Mouse (Mus musculus) left cerebral cortex, adult 2 months (tissue): Measurements from ENCODE around the gene Alg5. TPM values are rescaled to one million over a fixed set of nuclear protein-coding genes. Genes with fewer than 3 reads are reported as not detected.
"Not testable (repeated sequence)": the region's sequence is repeated elsewhere in the genome, so short reads cannot be mapped to it uniquely, and the experiment has no call there.

Source experiments
- DNase-seq, 2 experiments: peaks; one replicate each; pipeline ENCODE4 v3.0.0; 2021 to 2022; ENCODE audit warnings: low spot score in 2 of 2, mixed read lengths in 1 of 2; ENCODE audit errors: extremely low spot score in 1 of 2
- H3K27ac ChIP-seq: fragments of 200-600 bp; 2 replicates; pipeline ENCODE4 v1.8.1; 2022
- H3K4me3 ChIP-seq: fragments of 200-600 bp; 2 replicates; pipeline ENCODE4 v1.8.1; 2022
- CTCF ChIP-seq: fragments of 200-600 bp; IDR thresholded peaks from 2 replicates; pipeline ENCODE4 v1.8.1; 2022; ENCODE audit warnings: antibody characterized with exemption, mild to moderate bottlenecking, moderate library complexity
- intact Hi-C: fragments of 180-260 bp; cut with DNase I; formaldehyde crosslinking; loops from one replicate; pipeline ENCODE4 v1.15.1; 2025
- long read RNA-seq, 2 experiments: library from polyadenylated mRNA; stranded (forward); transcript quantifications; one replicate each; pipeline ENCODE4 v2.0.0; 2021; ENCODE audit warnings: borderline mapping rate in 2 of 2
- total RNA-seq, 2 experiments: library from RNA; stranded (reverse); gene quantifications; 2 replicates each; pipeline ENCODE4 v1.2.3; 2021

Alg5 gene
- 10 to 100 TPM; 17.7 to 18.0 TPM for total RNA-seq
- long read RNA-seq, experiment 1, transcript Alg5-201 (10 exons, 1,471 nt) = major isoform, 30 of 43 reads
- long read RNA-seq, experiment 1, partial matches to known transcripts = 1 of 43 reads
- long read RNA-seq, experiment 1, other reads (novel, unspliced or antisense) = 11 of 43 reads
- long read RNA-seq, experiment 2, transcript Alg5-201 (10 exons, 1,471 nt) = major isoform, 16 of 31 reads
- long read RNA-seq, experiment 2, partial matches to known transcripts = 1 of 31 reads
- long read RNA-seq, experiment 2, other reads (novel, unspliced or antisense) = 12 of 31 reads

GRCm38 (mm10) chr3:54735247-54736046 is at the start of gene Alg5, which contains the start of gene Exosc8:
Alg5 (plus strand) TSS chr3:54735539.
Exosc8 (minus strand) TSS chr3:54735393.
- TF ChIP-seq CTCF = peak; percentile 84
- Histone ChIP-seq H3K4me3 (peak within 1 kb of the TSS; percentile 99), H3K27ac (peak within 1 kb of the TSS; percentile 100)
- intact Hi-C loops = loop anchor here (1.0 to 5.0 kb wide), 5 partner anchors 21 to 327 kb away; partner anchors contain the start of gene Rfxap
- DNase-seq = peak; percentile 87 to 97

GRCm38 (mm10) chr3:54687245-54687644 is 48.1 kb upstream of the Alg5 start:
- H3K4me3 ChIP-seq = no peak overlapping the region
- no peak overlapping the region for H3K27ac ChIP-seq
- no peak for TF ChIP-seq CTCF
- intact Hi-C loops = no loop called here
- no peak for DNase-seq

- intact Hi-C loops = loop anchor here (1.0 kb wide), 1 partner anchor 332 kb away; no protein-coding TSS in a partner anchor
- Histone ChIP-seq H3K4me3 (no peak overlapping the region), H3K27ac (no peak overlapping the region)
- no peak for DNase-seq
- peak; percentile 62 for TF ChIP-seq CTCF
Measured at GRCm38 (mm10) chr3:54689091-54689490, 46.2 kb upstream of the Alg5 start.

- no peak for TF ChIP-seq CTCF
- intact Hi-C loops = loop anchor here (5.0 kb wide), 2 partner anchors 830 to 955 kb away; partner anchors contain the start of gene Ufm1
- Histone ChIP-seq H3K27ac (peak within 1 kb of the TSS; percentile 80; the same call in 1 of the 2 replicates), H3K4me3 (peak within 1 kb of the TSS; percentile 91)
- peak; percentile 89 to 90 for DNase-seq
Measured at GRCm38 (mm10) chr3:54692202-54693055, 42.9 kb upstream of the Alg5 start, which contains the start of gene Supt20. Supt20 (plus strand) TSS chr3:54692807.

- no peak for DNase-seq
- Histone ChIP-seq H3K27ac (peak overlapping the region; percentile 80; the same call in 1 of the 2 replicates), H3K4me3 (peak overlapping the region; percentile 91)
- no peak for TF ChIP-seq CTCF
- intact Hi-C loops = loop anchor here (5.0 kb wide), 2 partner anchors 831 to 956 kb away; partner anchors contain the start of gene Ufm1
Measured at GRCm38 (mm10) chr3:54693056-54693415, 42.3 kb upstream of the Alg5 start.

GRCm38 (mm10) chr3:54699759-54700301 is 35.5 kb upstream of the Alg5 start:
- Histone ChIP-seq H3K4me3 (no peak overlapping the region), H3K27ac (no peak overlapping the region)
- no peak for TF ChIP-seq CTCF
- no peak for DNase-seq
- intact Hi-C loops = no loop called here

- DNase-seq, H3K4me3 ChIP-seq, intact Hi-C loops, H3K27ac ChIP-seq: not testable (repeated sequence)
Measured at GRCm38 (mm10) chr3:54704106-54704505, 31.2 kb upstream of the Alg5 start.

- no peak for TF ChIP-seq CTCF
- no peak for DNase-seq
- no peak overlapping the region for H3K27ac ChIP-seq
- intact Hi-C loops = no loop called here
- H3K4me3 ChIP-seq = no peak overlapping the region
Measured at GRCm38 (mm10) chr3:54708972-54709371, 26.4 kb upstream of the Alg5 start.

GRCm38 (mm10) chr3:54714253-54714652 is 21.1 kb upstream of the Alg5 start, which contains the start of gene Gm21958:
Gm21958 (minus strand) TSS chr3:54714353.
- no peak for DNase-seq
- Histone ChIP-seq H3K4me3 (no peak within 1 kb of the TSS), H3K27ac (no peak within 1 kb of the TSS)
- TF ChIP-seq CTCF = no peak
- intact Hi-C loops = no loop called here

GRCm38 (mm10) chr3:54715461-54715860 is 19.9 kb upstream of the Alg5 start:
- no peak overlapping the region for H3K4me3 ChIP-seq
- no peak overlapping the region for H3K27ac ChIP-seq
- TF ChIP-seq CTCF = no peak
- peak; percentile 29 to 33 for DNase-seq
- intact Hi-C loops = no loop called here

- no peak for TF ChIP-seq CTCF
- DNase-seq = no peak
- intact Hi-C loops = no loop called here
- H3K27ac ChIP-seq = no peak overlapping the region; the same call in 1 of the 2 replicates
- H3K4me3 ChIP-seq = no peak overlapping the region
Measured at GRCm38 (mm10) chr3:54717348-54717747, 18.0 kb upstream of the Alg5 start.
